Mouse (Mus musculus) hindbrain, embryonic 11.5 days (tissue): ENCODE results near the gene Efhd1. TPM values are rescaled to one million over a fixed set of nuclear protein-coding genes. Genes with fewer than 3 reads are reported as not detected.

Experiments used
- ATAC-seq: fragments of 200-750 bp; cut with Nextera tagmentation; 2 replicates; pipeline ENCODE4 v1.8.0; 2017; ENCODE audit warnings: mild to moderate bottlenecking, moderate TSS enrichment, moderate library complexity; ENCODE audit not compliant: low FRiP score
- DNase-seq: peaks from one replicate; pipeline ENCODE4 v3.0.0-alpha.2; 2015; ENCODE audit warnings: low spot score
- H3K27ac ChIP-seq: fragments of 300-500 bp; sonication (generic); 2 replicates; pipeline ENCODE4 v1.5.1; 2014; ENCODE audit warnings: mild to moderate bottlenecking, low read depth, low read length
- H3K27me3 ChIP-seq: fragments of 300-500 bp; sonication (generic); 2 replicates; pipeline ENCODE4 v1.6.1; 2014; ENCODE audit warnings: mild to moderate bottlenecking, low read length, moderate library complexity, mixed read lengths; ENCODE audit not compliant: control insufficient read depth, insufficient read depth
- H3K36me3 ChIP-seq: fragments of 300-500 bp; sonication (generic); 2 replicates; pipeline ENCODE4 v1.6.1; 2014; ENCODE audit warnings: mild to moderate bottlenecking, low read length, moderate library complexity, mixed read lengths; ENCODE audit not compliant: control insufficient read depth, insufficient read depth
- H3K4me1 ChIP-seq: fragments of 300-500 bp; sonication (generic); replicated peaks from 2 replicates; pipeline ENCODE4 v1.6.1; 2014; ENCODE audit warnings: low read length, mixed read lengths; ENCODE audit not compliant: control insufficient read depth, insufficient read depth
- H3K4me2 ChIP-seq: fragments of 300-500 bp; sonication (generic); replicated peaks from 2 replicates; pipeline ENCODE4 v1.6.1; 2014; ENCODE audit warnings: mild to moderate bottlenecking, low read depth, low read length
- H3K4me3 ChIP-seq: fragments of 300-500 bp; sonication (generic); 2 replicates; pipeline ENCODE4 v1.5.1; 2014; ENCODE audit warnings: low read depth, low read length
- H3K9ac ChIP-seq: fragments of 300-500 bp; sonication (generic); 2 replicates; pipeline ENCODE4 v1.6.1; 2014; ENCODE audit warnings: low read depth, low read length
- H3K9me3 ChIP-seq: fragments of 300-500 bp; sonication (generic); 2 replicates; pipeline ENCODE4 v1.6.1; 2016; ENCODE audit warnings: low read length; ENCODE audit not compliant: control insufficient read depth
- WGBS: fragments of 180-500 bp; shearing (Covaris S2); extraction: QIAGEN DNeasy Blood & Tissue Kit; methylation state at CpG from one replicate; pipeline ENCODE4 v1.1.7; 2014; 5-methylcytosine and 5-hydroxymethylcytosine counted together
- polyA plus RNA-seq: library from polyadenylated mRNA; unstranded; fragments of >200 nt; fragmentation: Nextera tagmentation; extraction: Ambion mirVana; gene quantifications from 2 replicates; pipeline ENCODE4 v1.2.1, GENCODE M21; 2014

Efhd1 gene
- polyA plus RNA-seq, 1 experiment from 2014 or later: 0.14 TPM

DNA sequence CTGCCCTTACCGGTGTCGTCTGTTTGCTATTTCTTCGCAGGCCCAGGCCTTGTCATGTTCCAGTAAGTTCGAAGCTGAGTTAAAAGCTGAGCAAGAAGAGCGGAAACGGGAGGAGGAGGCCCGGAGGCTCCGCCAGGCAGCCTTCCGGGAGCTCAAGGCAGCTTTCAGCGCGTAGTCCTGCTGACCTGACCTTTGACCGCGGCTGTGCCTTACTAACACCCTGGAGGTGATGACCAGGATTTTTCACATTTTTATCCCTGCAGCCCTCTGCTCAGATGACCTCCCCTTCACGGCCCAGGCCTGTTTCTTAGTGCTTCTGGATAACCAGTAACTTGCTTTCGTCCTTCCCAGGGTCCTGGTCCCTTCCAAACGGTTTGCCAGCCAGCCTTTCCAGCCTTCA lies 45.5 kb downstream of the Efhd1 start:
- Histone ChIP-seq H3K27ac (no peak overlapping the region), H3K9ac (no peak overlapping the region), H3K4me1 (no peaks in the 10 kb centered on the region), H3K9me3 (no peaks in the 10 kb centered on the region), H3K27me3 (no peaks in the 10 kb centered on the region), H3K4me2 (no peak overlapping the region), H3K4me3 (no peak overlapping the region), H3K36me3 (no peaks in the 10 kb centered on the region)
- WGBS: 75% methylated on average over 16 of the region's 16 CpGs
- DNase-seq: no peak
- no peak for ATAC-seq

DNA sequence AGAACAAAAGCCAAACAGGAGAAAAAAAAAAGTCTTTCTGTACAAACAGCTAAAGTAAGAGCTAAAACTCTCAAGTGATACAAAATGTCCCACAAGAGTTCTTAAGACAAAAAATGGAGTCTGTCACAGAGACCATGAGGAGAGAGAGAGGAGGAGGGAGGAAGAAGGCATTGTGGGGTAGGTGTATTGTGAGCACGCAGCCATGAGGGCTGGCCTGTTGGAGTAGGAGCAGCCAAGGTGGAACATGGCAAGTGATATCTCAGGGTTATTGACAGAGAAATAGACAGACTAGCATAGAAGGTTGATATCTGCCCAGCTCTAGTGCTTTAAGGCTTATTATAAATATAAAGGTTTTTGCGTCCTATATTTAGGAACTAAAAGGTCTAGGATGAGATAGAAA lies 48.5 kb downstream of the Efhd1 start:
- WGBS: 95% methylated on average over 2 of the region's 2 CpGs
- Histone ChIP-seq H3K27me3 (no peaks in the 10 kb centered on the region), H3K36me3 (no peaks in the 10 kb centered on the region), H3K9me3 (no peaks in the 10 kb centered on the region), H3K4me3 (no peak overlapping the region), H3K4me2 (no peak overlapping the region), H3K27ac (no peak overlapping the region), H3K9ac (no peak overlapping the region), H3K4me1 (no peaks in the 10 kb centered on the region)
- ATAC-seq (no peak), DNase-seq (no peak)

DNA sequence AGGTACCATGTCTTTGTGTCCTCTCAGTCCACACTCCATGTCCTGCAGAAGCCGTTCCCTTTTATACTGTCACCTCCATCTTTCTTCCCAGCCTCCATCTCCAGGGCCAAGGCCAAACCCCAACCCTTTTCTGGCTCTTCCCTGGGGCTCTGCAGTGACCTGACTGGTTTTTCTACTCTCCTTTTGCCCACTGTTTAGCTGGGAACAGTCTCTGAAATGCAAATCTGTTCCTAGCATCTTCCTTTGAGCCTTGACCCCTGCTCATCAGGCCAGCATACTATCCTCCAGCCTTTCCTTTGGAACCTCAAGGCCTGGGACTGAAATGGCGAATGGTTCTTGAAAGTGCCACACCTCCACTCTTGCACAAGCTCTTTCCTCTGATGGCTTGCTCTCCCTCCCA lies 49.0 kb downstream of the Efhd1 start:
- H3K4me2 ChIP-seq: no peak overlapping the region
- DNase-seq: no peak
- H3K27ac ChIP-seq: no peak overlapping the region
- H3K9me3 ChIP-seq: no peaks in the 10 kb centered on the region
- 93% methylated on average over 2 of the region's 2 CpGs for WGBS
- no peak overlapping the region for H3K9ac ChIP-seq
- H3K36me3 ChIP-seq: no peaks in the 10 kb centered on the region
- H3K4me1 ChIP-seq: no peaks in the 10 kb centered on the region
- no peaks in the 10 kb centered on the region for H3K27me3 ChIP-seq
- ATAC-seq: no peak
- no peak overlapping the region for H3K4me3 ChIP-seq

DNA sequence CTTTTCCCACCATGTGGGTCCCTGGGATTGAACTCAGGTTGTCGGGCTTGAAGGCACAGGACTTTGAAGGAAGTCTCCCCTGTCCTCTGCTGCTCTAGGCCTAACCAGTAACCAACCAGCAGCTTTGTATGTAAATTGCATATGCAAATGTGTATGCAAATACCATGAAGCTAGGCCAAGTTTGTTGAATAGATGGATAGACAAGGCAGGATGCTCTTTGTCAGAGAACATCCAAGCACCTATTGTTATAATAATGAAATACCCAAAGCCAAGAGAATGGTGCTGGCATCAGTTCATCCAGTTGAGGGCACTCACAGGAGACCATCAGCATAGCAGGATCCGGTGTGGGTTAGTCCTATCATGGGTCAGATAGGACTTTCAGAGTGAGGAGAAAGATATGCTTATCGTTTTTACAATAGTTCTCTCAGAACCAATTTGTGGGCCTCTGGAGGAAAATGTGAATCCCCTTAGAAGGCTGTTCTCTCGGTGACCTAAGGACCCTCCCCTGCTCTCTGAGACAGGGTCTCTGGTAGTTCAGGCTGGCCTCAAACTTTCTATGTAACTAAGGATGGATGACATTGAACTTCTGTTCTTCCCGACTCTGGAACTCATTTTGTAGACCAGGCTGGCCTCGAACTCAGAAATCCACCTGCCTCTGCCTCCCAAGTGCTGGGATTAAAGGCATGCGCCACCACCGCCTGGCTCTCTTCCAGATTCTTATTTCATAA lies 49.8 kb downstream of the Efhd1 start:
- H3K27me3 ChIP-seq: no peaks in the 10 kb centered on the region
- no peaks in the 10 kb centered on the region for H3K4me1 ChIP-seq
- no peak for DNase-seq
- no peaks in the 10 kb centered on the region for H3K36me3 ChIP-seq
- H3K4me3 ChIP-seq: no peak overlapping the region
- H3K9ac ChIP-seq: no peak overlapping the region
- ATAC-seq: no peak
- WGBS: 86% methylated on average over 8 of the region's 8 CpGs
- H3K4me2 ChIP-seq: no peak overlapping the region
- H3K27ac ChIP-seq: no peak overlapping the region
- no peaks in the 10 kb centered on the region for H3K9me3 ChIP-seq

DNA sequence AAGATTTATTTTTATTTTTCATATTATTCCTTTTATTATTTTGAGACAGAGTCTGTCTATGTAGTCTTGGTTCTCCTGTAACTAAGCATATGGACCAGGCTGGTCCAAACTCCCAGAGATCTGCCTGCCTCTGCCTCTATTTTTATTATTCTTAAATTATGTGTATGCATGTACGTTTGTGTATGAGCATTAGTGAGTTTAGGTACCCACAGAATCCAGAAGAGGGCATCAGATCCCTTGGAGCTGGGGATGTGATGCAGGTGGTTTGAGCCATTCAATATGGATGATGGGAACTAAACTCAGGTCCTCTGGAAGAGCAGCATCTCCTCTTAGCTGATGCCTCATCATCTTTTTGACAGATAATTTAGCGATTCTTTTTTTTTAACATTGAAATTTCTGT lies 51.3 kb downstream of the Efhd1 start:
- H3K4me1 ChIP-seq: no peaks in the 10 kb centered on the region
- WGBS: 93% methylated on average over 2 of the region's 2 CpGs
- no peak overlapping the region for H3K9ac ChIP-seq
- H3K4me2 ChIP-seq: no peak overlapping the region
- H3K4me3 ChIP-seq: no peak overlapping the region
- no peaks in the 10 kb centered on the region for H3K27me3 ChIP-seq
- H3K36me3 ChIP-seq: no peaks in the 10 kb centered on the region
- H3K9me3 ChIP-seq: no peaks in the 10 kb centered on the region
- ATAC-seq: no peak
- no peak overlapping the region for H3K27ac ChIP-seq
- no peak for DNase-seq

DNA sequence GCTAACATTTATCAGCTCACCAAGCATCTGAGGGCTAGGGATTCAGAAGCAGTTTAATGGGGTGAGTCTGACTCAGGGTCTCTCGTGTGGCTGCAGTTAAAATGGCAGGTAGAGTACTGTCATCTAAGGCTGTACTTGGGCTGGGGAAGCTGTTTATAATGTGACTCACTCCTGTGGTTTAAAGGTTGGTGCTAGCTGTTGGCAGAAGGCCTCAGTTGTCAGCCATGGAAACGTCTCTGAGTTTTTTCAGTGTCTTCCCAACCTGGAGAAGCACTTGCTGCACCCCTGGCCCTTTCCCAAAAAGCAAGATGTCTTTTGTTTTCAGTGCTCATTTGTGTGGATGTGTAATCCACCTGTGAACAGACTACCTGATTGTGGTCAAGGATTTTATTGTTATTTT lies 51.7 kb downstream of the Efhd1 start:
- no peak for ATAC-seq
- Histone ChIP-seq H3K9ac (no peak overlapping the region), H3K4me2 (no peak overlapping the region), H3K27ac (no peak overlapping the region), H3K9me3 (peaks cover under 1% of the 10 kb centered on the region), H3K36me3 (no peaks in the 10 kb centered on the region), H3K4me1 (no peaks in the 10 kb centered on the region), H3K27me3 (no peaks in the 10 kb centered on the region), H3K4me3 (no peak overlapping the region)
- DNase-seq: no peak
- WGBS: 83% methylated on average over 2 of the region's 2 CpGs

DNA sequence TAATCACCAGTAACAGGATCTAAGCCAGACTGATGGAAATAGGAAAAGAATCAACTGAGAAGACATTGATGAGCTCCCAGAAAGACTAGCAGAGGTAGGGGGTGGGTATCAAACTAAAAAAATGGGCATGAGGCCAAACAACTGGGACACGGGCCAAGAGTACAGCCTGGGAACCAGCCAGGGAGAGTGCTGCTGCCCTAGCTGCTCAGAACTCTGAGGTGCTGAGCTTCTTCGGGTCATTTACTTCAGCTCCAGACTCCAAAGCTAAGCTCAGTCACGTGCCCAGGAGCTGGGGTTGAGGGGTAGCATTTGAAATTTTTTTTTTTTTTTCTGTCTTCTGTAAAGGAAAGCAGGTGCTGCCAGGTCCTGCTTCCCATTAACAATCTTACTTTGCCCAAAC lies 52.5 kb downstream of the Efhd1 start:
- no peaks in the 10 kb centered on the region for H3K27me3 ChIP-seq
- no peaks in the 10 kb centered on the region for H3K36me3 ChIP-seq
- H3K4me2 ChIP-seq: no peak overlapping the region
- ATAC-seq (no peak), DNase-seq (no peak)
- H3K4me3 ChIP-seq: no peak overlapping the region
- peaks cover 4% of the 10 kb centered on the region for H3K9me3 ChIP-seq
- H3K27ac ChIP-seq: no peak overlapping the region
- no peaks in the 10 kb centered on the region for H3K4me1 ChIP-seq
- 71% methylated on average over 3 of the region's 3 CpGs for WGBS
- no peak overlapping the region for H3K9ac ChIP-seq

DNA sequence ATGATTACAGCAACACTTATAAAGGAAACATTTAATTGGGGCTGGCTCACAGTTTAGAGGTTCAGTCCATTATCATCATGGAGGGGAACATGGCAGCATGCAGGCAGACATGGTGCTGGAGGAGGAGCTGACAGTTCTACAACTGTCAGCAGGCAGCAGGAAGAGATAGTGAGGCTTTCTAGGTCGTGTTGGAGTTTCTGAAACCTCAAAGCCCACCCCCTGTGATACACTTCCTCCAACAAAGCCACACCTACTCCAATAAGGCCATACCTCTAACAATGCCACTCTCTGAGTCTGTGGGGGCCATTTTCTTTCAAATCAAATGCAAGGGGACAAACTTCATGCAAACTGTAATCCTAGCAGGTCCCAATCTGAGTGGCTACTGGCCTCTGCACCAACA lies 56.9 kb downstream of the Efhd1 start:
- no peak overlapping the region for H3K4me2 ChIP-seq
- 11% methylated on average over 1 of the region's 1 CpGs for WGBS
- ATAC-seq: no peak

DNA sequence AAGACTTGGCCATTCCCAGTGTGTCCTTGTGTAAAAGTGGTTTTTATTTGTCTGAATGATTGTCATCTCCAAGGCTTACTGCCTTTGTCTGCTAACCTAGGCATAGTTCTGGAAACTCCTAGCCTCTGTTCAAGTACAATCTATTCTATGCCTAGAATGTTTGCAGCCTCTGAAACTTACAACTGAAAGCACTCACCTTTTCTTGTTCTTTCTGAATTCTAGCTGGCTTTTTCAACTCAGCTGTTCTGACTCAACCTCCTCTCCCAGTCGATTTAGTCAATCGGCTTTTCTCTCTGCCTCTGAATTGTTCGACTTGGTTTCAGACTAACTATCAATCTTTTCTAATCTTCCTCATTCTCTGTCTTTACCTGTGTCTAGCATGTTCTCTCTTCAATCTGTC lies 58.6 kb downstream of the Efhd1 start:
- H3K27me3 ChIP-seq: no peaks in the 10 kb centered on the region
- H3K4me3 ChIP-seq: no peak overlapping the region
- H3K27ac ChIP-seq: no peak overlapping the region
- peaks cover 4% of the 10 kb centered on the region for H3K9me3 ChIP-seq
- WGBS: 97% methylated on average over 3 of the region's 3 CpGs
- ATAC-seq (no peak), DNase-seq (no peak)
- no peak overlapping the region for H3K9ac ChIP-seq
- H3K4me2 ChIP-seq: no peak overlapping the region
- no peaks in the 10 kb centered on the region for H3K4me1 ChIP-seq
- H3K36me3 ChIP-seq: no peaks in the 10 kb centered on the region

More for the DNA sequence above, 56.9 kb downstream of the Efhd1 start:
- DNase-seq: no peak
- no peaks in the 10 kb centered on the region for H3K36me3 ChIP-seq
- H3K4me1 ChIP-seq: no peaks in the 10 kb centered on the region
- H3K4me3 ChIP-seq: no peak overlapping the region
- H3K27me3 ChIP-seq: no peaks in the 10 kb centered on the region
- peaks cover 4% of the 10 kb centered on the region for H3K9me3 ChIP-seq
- no peak overlapping the region for H3K9ac ChIP-seq
- H3K27ac ChIP-seq: no peak overlapping the region
